Mouse (Mus musculus): Measurements from ENCODE around the gene Pacsin2. TPM values are rescaled to one million over a fixed set of nuclear protein-coding genes. Genes with fewer than 3 reads are reported as not detected.

Gene Pacsin2
- polyA plus RNA-seq, 1 experiment: 30.5 TPM

GRCm38 (mm10) chr15:83425277-83425676, 39.1 kb downstream of the Pacsin2 start:
- no peaks in the 10 kb centered on the region for H3K27me3 ChIP-seq (ENCODE audit: control insufficient read depth, insufficient read depth, low read length)
- H3K4me1 ChIP-seq (replicated peaks; ENCODE audit: control insufficient read depth, insufficient read depth, low read length): 0 out of 2 replicates have a peak, but pooled peaks cover 2% of the 10 kb centered on the region
- no peak for DNase-seq

GRCm38 (mm10) chr15:83423589-83424384, 40.6 kb downstream of the Pacsin2 start:
- no peak overlapping the region for H3K4me3 ChIP-seq (ENCODE audit: control insufficient read depth, insufficient read depth, low read length)
- TF ChIP-seq POLR2A (IDR thresholded peaks at IDR 0.05; ENCODE audit: control insufficient read depth, extremely low read depth, insufficient read depth, low read length, poor library complexity) (no peak), CTCF (IDR thresholded peaks at IDR 0.05; ENCODE audit: borderline replicate concordance, control insufficient read depth, extremely low read depth, insufficient read depth, low read length, poor library complexity) (no peak)
- no peak overlapping the region for H3K27ac ChIP-seq (ENCODE audit: control insufficient read depth, insufficient read depth, low read length)
- WGBS: 85% methylated on average over 5 of the region's 5 CpGs
- H3K4me1 ChIP-seq (replicated peaks; ENCODE audit: control insufficient read depth, insufficient read depth, low read length): 0 out of 2 replicates have a peak, but pooled peaks cover 2% of the 10 kb centered on the region
- H3K36me3 ChIP-seq (ENCODE audit: control insufficient read depth, insufficient read depth, low read length): no peaks in the 10 kb centered on the region
- no peaks in the 10 kb centered on the region for H3K27me3 ChIP-seq (ENCODE audit: control insufficient read depth, insufficient read depth, low read length)
- no peak for DNase-seq

More at GRCm38 (mm10) chr15:83425277-83425676, 39.1 kb downstream of the Pacsin2 start:
- no peak overlapping the region for H3K27ac ChIP-seq (ENCODE audit: control insufficient read depth, insufficient read depth, low read length)
- no peak overlapping the region for H3K4me3 ChIP-seq (ENCODE audit: control insufficient read depth, insufficient read depth, low read length)
- no peaks in the 10 kb centered on the region for H3K36me3 ChIP-seq (ENCODE audit: control insufficient read depth, insufficient read depth, low read length)
- 92% methylated on average over 4 of the region's 4 CpGs for WGBS
- TF ChIP-seq CTCF (IDR thresholded peaks at IDR 0.05; ENCODE audit: borderline replicate concordance, control insufficient read depth, extremely low read depth, insufficient read depth, low read length, poor library complexity): no peak
- TF ChIP-seq POLR2A (IDR thresholded peaks at IDR 0.05; ENCODE audit: control insufficient read depth, extremely low read depth, insufficient read depth, low read length, poor library complexity): no peak

- TF ChIP-seq POLR2A (IDR thresholded peaks at IDR 0.05; ENCODE audit: control insufficient read depth, extremely low read depth, insufficient read depth, low read length, poor library complexity): no peak
- no peak for TF ChIP-seq CTCF (IDR thresholded peaks at IDR 0.05; ENCODE audit: borderline replicate concordance, control insufficient read depth, extremely low read depth, insufficient read depth, low read length, poor library complexity)
- Histone ChIP-seq H3K27ac (ENCODE audit: control insufficient read depth, insufficient read depth, low read length) (no peak overlapping the region), H3K4me3 (ENCODE audit: control insufficient read depth, insufficient read depth, low read length) (no peak overlapping the region), H3K27me3 (ENCODE audit: control insufficient read depth, insufficient read depth, low read length) (no peaks in the 10 kb centered on the region), H3K36me3 (ENCODE audit: control insufficient read depth, insufficient read depth, low read length) (no peaks in the 10 kb centered on the region), H3K4me1 (replicated peaks; ENCODE audit: control insufficient read depth, insufficient read depth, low read length) (0 out of 2 replicates have a peak, but pooled peaks cover 2% of the 10 kb centered on the region)
- DNase-seq: no peak
- 95% methylated on average over 15 of the region's 15 CpGs for WGBS
These were observed 42.0 kb downstream of the Pacsin2 start for GRCm38 (mm10) chr15:83422299-83422981.

GRCm38 (mm10) chr15:83419562-83419961, 44.8 kb downstream of the Pacsin2 start:
- Histone ChIP-seq H3K36me3 (ENCODE audit: control insufficient read depth, insufficient read depth, low read length) (no peaks in the 10 kb centered on the region), H3K27me3 (ENCODE audit: control insufficient read depth, insufficient read depth, low read length) (no peaks in the 10 kb centered on the region), H3K4me1 (replicated peaks; ENCODE audit: control insufficient read depth, insufficient read depth, low read length) (no peaks in the 10 kb centered on the region), H3K4me3 (ENCODE audit: control insufficient read depth, insufficient read depth, low read length) (no peak overlapping the region), H3K27ac (ENCODE audit: control insufficient read depth, insufficient read depth, low read length) (no peak overlapping the region)
- no peak for DNase-seq
- 17% methylated on average over 2 of the region's 2 CpGs for WGBS
- no peak for TF ChIP-seq POLR2A (IDR thresholded peaks at IDR 0.05; ENCODE audit: control insufficient read depth, extremely low read depth, insufficient read depth, low read length, poor library complexity)
- TF ChIP-seq CTCF (IDR thresholded peaks at IDR 0.05; ENCODE audit: borderline replicate concordance, control insufficient read depth, extremely low read depth, insufficient read depth, low read length, poor library complexity): no peak

GRCm38 (mm10) chr15:83418685-83419084, 45.7 kb downstream of the Pacsin2 start:
- H3K27ac ChIP-seq (ENCODE audit: control insufficient read depth, insufficient read depth, low read length): no peak overlapping the region
- H3K36me3 ChIP-seq (ENCODE audit: control insufficient read depth, insufficient read depth, low read length): no peaks in the 10 kb centered on the region
- DNase-seq: no peak
- H3K27me3 ChIP-seq (ENCODE audit: control insufficient read depth, insufficient read depth, low read length): no peaks in the 10 kb centered on the region
- no peaks in the 10 kb centered on the region for H3K4me1 ChIP-seq (replicated peaks; ENCODE audit: control insufficient read depth, insufficient read depth, low read length)
- TF ChIP-seq POLR2A (IDR thresholded peaks at IDR 0.05; ENCODE audit: control insufficient read depth, extremely low read depth, insufficient read depth, low read length, poor library complexity): no peak
- TF ChIP-seq CTCF (IDR thresholded peaks at IDR 0.05; ENCODE audit: borderline replicate concordance, control insufficient read depth, extremely low read depth, insufficient read depth, low read length, poor library complexity): no peak
- no peak overlapping the region for H3K4me3 ChIP-seq (ENCODE audit: control insufficient read depth, insufficient read depth, low read length)

- no peaks in the 10 kb centered on the region for H3K36me3 ChIP-seq (ENCODE audit: control insufficient read depth, insufficient read depth, low read length)
- DNase-seq: no peak
- TF ChIP-seq CTCF (IDR thresholded peaks at IDR 0.05; ENCODE audit: borderline replicate concordance, control insufficient read depth, extremely low read depth, insufficient read depth, low read length, poor library complexity) (no peak), POLR2A (IDR thresholded peaks at IDR 0.05; ENCODE audit: control insufficient read depth, extremely low read depth, insufficient read depth, low read length, poor library complexity) (no peak)
- H3K4me3 ChIP-seq (ENCODE audit: control insufficient read depth, insufficient read depth, low read length): no peak overlapping the region
- 92% methylated on average over 6 of the region's 6 CpGs for WGBS
- no peaks in the 10 kb centered on the region for H3K4me1 ChIP-seq (replicated peaks; ENCODE audit: control insufficient read depth, insufficient read depth, low read length)
- no peak overlapping the region for H3K27ac ChIP-seq (ENCODE audit: control insufficient read depth, insufficient read depth, low read length)
- no peaks in the 10 kb centered on the region for H3K27me3 ChIP-seq (ENCODE audit: control insufficient read depth, insufficient read depth, low read length)
These were observed 46.5 kb downstream of the Pacsin2 start for GRCm38 (mm10) chr15:83417916-83418315.

All from thymus, adult 2 months (tissue).